Comparison of ENCODE assay signal across 8 mouse cellular contexts in the genomic region with DNA sequence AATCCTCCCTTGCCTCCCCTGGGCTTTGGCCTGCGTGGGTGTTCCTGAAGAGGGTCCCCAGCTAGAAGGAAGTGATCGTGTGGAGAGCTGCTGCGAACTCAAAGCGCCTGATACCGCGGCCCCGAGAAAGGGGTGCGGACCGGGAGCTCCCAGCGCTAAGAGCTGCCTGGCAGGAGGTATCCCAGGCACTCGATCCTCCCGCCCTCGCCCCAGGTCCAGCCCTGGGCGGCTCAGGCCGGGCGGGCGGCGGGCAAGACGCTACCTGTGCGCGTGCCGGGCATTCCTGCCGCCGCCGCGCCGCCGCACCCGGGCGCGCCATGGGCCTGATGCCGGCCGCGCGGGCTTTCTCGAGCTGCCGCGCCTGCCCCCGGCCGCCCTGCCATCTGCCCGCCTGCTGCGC.
DNase-seq lines count a peak whose midpoint lies in the region; ATAC-seq and TF ChIP-seq lines count a peak whose summit lies in the region.

No protein-coding gene starts in this region.

- H3K36me3 ChIP-seq in heart, postnatal 0 days (replicated peaks; ENCODE audit: control insufficient read depth, insufficient read depth, low read length) = no peaks in the 10 kb centered on the region
- H3K36me3 ChIP-seq in hindbrain, embryonic 12.5 days = no peaks in the 10 kb centered on the region
- H3K36me3 ChIP-seq in liver, embryonic 16.5 days (ENCODE audit: control insufficient read depth, insufficient read depth) = no peaks in the 10 kb centered on the region
- H3K36me3 ChIP-seq in neural tube, embryonic 15.5 days = no peaks in the 10 kb centered on the region

- no peak for ATAC-seq in heart, postnatal 0 days (ENCODE audit: insufficient read depth, low read depth)
- ATAC-seq in hindbrain, embryonic 12.5 days (ENCODE audit: low FRiP score) = 0 out of 2 replicates have a peak, but pooled peaks have one; percentile 35
- peak; percentile 30 for ATAC-seq in liver, embryonic 16.5 days (ENCODE audit: low read depth)
- peak; percentile 59; the same call in 1 of the 2 replicates for ATAC-seq in neural tube, embryonic 15.5 days (ENCODE audit: low FRiP score)

- no peak overlapping the region for H3K9ac ChIP-seq in heart, postnatal 0 days (replicated peaks; ENCODE audit: low read depth, low read length)
- H3K9ac ChIP-seq in hindbrain, embryonic 12.5 days = peak overlapping the region; percentile 51
- H3K9ac ChIP-seq in liver, embryonic 16.5 days (ENCODE audit: low read depth, low read length) = no peak overlapping the region; the same call in 1 of the 2 replicates
- peak overlapping the region; percentile 59 for H3K9ac ChIP-seq in neural tube, embryonic 15.5 days (replicated peaks)

- H3K4me3 ChIP-seq in heart, postnatal 0 days (ENCODE audit: low read depth, low read length) = peak overlapping the region; percentile 37
- H3K4me3 ChIP-seq in hindbrain, embryonic 12.5 days = peak overlapping the region; percentile 44
- H3K4me3 ChIP-seq in liver, embryonic 16.5 days (ENCODE audit: low read depth, low read length) = peak overlapping the region; percentile 38
- peak overlapping the region; percentile 49 for H3K4me3 ChIP-seq in neural tube, embryonic 15.5 days (replicated peaks)

- H3K27me3 ChIP-seq in heart, postnatal 0 days (ENCODE audit: control insufficient read depth, insufficient read depth, low read length) = peaks cover 59% of the 10 kb centered on the region
- H3K27me3 ChIP-seq in hindbrain, embryonic 12.5 days = peaks cover 47% of the 10 kb centered on the region
- H3K27me3 ChIP-seq in liver, embryonic 16.5 days (ENCODE audit: control insufficient read depth, insufficient read depth, low read depth, low read length) = peaks cover 20% of the 10 kb centered on the region
- H3K27me3 ChIP-seq in neural tube, embryonic 15.5 days (replicated peaks) = peaks cover 51% of the 10 kb centered on the region

- H3K4me2 ChIP-seq in heart, postnatal 0 days (ENCODE audit: low read depth, low read length) = peak overlapping the region; percentile 58
- H3K4me2 ChIP-seq in hindbrain, embryonic 12.5 days (replicated peaks) = peak overlapping the region; percentile 83
- peak overlapping the region; percentile 63 for H3K4me2 ChIP-seq in liver, embryonic 16.5 days (ENCODE audit: low read depth, low read length)
- H3K4me2 ChIP-seq in neural tube, embryonic 15.5 days = peak overlapping the region; percentile 74

- intact Hi-C loops in left cerebral cortex, postnatal 36 days (cut with DNase I) = no loop called here

- TF ChIP-seq CTCF in heart, postnatal 0 days (IDR thresholded peaks at IDR 0.05; ENCODE audit: low read depth) = no peak

- no peaks in the 10 kb centered on the region for H3K9me3 ChIP-seq in heart, postnatal 0 days (replicated peaks; ENCODE audit: control insufficient read depth, low read length)
- no peaks in the 10 kb centered on the region for H3K9me3 ChIP-seq in hindbrain, embryonic 12.5 days (replicated peaks)
- no peaks in the 10 kb centered on the region for H3K9me3 ChIP-seq in liver, embryonic 16.5 days (replicated peaks; ENCODE audit: control insufficient read depth, low read length)
- H3K9me3 ChIP-seq in neural tube, embryonic 15.5 days (replicated peaks) = no peaks in the 10 kb centered on the region

- WGBS in heart, postnatal 0 days = 2% methylated on average over 36 of the region's 42 CpGs
- under 1% methylated on average over 33 of the region's 42 CpGs for WGBS in hindbrain, embryonic 12.5 days
- WGBS in liver, embryonic 16.5 days (ENCODE audit: insufficient replicate concordance) = under 1% methylated on average over 36 of the region's 42 CpGs
- under 1% methylated on average over 25 of the region's 42 CpGs for WGBS in neural tube, embryonic 15.5 days

- peaks cover 4% of the 10 kb centered on the region; the same call in 1 of the 2 replicates for H3K4me1 ChIP-seq in heart, postnatal 0 days (ENCODE audit: control insufficient read depth, insufficient read depth)
- H3K4me1 ChIP-seq in hindbrain, embryonic 12.5 days = peaks cover 7% of the 10 kb centered on the region
- H3K4me1 ChIP-seq in liver, embryonic 16.5 days (ENCODE audit: control insufficient read depth, low read depth, low read length) = no peaks in the 10 kb centered on the region
- peaks cover 8% of the 10 kb centered on the region for H3K4me1 ChIP-seq in neural tube, embryonic 15.5 days

- TF ChIP-seq EP300 in heart, postnatal 0 days (IDR thresholded peaks at IDR 0.05; ENCODE audit: low read depth) = no peak

- DNase-seq in heart, postnatal 0 days (ENCODE audit: low spot score) = no peak
- no peak for DNase-seq in heart, adult 8-10 months (ENCODE audit: low spot score)
- DNase-seq in left cerebral cortex, postnatal 36 days (ENCODE audit: low spot score in 2 of 2) = no peak
- no peak for DNase-seq in thymus, adult 18-20 months
- DNase-seq in frontal cortex, adult 2 months (ENCODE audit: extremely low spot score in 1 of 2, low spot score in 1 of 2) = no peak

- no peak overlapping the region for H3K27ac ChIP-seq in heart, postnatal 0 days (ENCODE audit: low read depth)
- H3K27ac ChIP-seq in hindbrain, embryonic 12.5 days = no peak overlapping the region
- H3K27ac ChIP-seq in liver, embryonic 16.5 days (ENCODE audit: low read length) = no peak overlapping the region
- H3K27ac ChIP-seq in neural tube, embryonic 15.5 days (replicated peaks) = no peak overlapping the region

Comparison
In these comparisons a context has a peak if more than half of its experiments do, and no peak if none do; other contexts are left out.
1. H3K9ac ChIP-seq: peak in hindbrain, embryonic 12.5 days (single experiment) and neural tube, embryonic 15.5 days (single experiment); none in heart, postnatal 0 days (single experiment) and liver, embryonic 16.5 days (single experiment).
2. Peak in every context shown above with its lines, with median percentiles within 50 percentile points of each other: H3K4me2 ChIP-seq and H3K4me3 ChIP-seq.